Mouse (Mus musculus) inflammation-experienced regulatory T-cells, adult 6 months (primary cell): ENCODE data around the gene Ripor2. TPM values are rescaled to one million over a fixed set of nuclear protein-coding genes. Genes with fewer than 3 reads are reported as not detected.

Experiments used
- ATAC-seq: one replicate; pipeline ENCODE4 v1.8.0; 2017
- polyA plus RNA-seq, 3 experiments: library from polyadenylated mRNA; unstranded; fragments of 100-300 nt; shearing (Covaris generic); gene quantifications; one replicate each; pipeline ENCODE4 v1.2.1; 2017

Ripor2 gene
- polyA plus RNA-seq, 3 experiments from 2014 or later: 199 to 236 (median 232) TPM

DNA sequence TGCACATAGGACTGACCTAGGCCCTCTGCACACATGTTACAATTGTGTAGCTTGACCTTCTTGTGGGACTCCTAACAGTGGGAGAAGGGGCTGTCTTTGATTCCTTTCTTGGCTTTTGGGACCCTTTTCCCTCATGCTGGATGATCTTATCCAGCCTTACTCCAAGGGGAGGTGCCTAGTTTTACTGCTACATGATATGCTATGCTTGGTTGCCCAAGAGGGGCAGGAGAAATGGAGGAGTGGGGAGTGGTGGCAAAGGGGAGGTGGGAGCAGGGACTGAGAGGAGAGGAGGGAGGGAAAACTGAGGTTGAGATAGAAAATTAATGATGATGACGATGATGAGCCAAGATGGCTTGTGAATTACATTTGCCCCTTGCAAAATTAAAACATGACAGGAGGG is 37.7 kb downstream of the Ripor2 start:
- no peak for ATAC-seq

DNA sequence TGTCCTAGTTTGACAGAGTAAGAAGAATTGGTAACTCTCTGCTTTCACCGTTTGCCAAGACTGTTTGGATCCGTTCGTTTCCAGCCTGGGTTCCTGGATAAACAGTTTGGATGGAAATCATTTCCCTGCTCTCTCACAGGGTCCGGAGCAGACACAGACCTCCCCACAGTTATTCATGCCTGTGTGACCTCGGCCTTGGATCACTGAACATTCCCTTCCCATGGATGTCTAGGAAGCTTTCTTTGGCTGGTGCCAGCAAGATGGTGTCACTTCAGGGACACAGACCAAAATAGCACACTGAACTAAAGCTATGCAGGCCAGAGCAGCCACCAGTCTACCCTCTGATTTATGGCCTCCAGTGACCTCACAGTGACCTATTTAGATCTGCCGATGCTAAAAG is 38.5 kb downstream of the Ripor2 start:
- no peak for ATAC-seq

DNA sequence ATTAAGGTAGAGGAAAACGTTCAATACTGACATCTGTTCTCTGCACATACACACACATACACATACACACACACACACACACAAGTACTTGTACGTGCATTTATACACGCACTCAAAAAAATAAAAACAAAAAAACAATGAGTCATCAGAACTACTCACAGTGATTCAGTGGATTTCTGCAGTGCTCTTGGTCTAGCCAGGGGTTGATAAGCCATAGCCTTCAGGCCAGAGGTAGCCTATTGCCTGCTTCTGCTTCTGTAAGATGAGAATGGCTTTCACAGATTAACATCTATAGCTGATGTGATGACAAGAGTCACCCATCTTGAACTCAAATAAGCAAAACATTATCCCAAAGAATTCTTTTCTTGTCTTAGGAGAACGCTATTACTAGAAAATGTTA is 41.6 kb downstream of the Ripor2 start:
- ATAC-seq: no peak

DNA sequence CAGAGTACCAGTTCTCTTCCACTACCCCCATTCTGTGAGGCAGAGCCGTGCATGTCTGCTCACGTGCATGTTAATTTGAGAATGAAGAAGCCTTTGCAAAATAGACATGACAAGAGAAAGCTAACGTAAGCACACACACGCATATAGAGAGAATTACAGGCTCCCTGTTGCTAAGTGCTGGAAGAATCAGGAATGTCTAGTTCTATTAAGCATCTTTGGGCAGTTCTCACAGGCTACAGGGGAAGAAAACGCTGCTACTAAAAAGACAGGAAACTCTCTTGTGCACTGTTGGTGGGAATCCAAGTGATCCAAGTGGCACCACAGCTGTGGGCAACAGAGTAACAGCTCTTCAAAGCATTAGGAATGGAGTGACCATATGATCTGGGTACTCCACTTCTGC is 43.1 kb downstream of the Ripor2 start:
- ATAC-seq: no peak

DNA sequence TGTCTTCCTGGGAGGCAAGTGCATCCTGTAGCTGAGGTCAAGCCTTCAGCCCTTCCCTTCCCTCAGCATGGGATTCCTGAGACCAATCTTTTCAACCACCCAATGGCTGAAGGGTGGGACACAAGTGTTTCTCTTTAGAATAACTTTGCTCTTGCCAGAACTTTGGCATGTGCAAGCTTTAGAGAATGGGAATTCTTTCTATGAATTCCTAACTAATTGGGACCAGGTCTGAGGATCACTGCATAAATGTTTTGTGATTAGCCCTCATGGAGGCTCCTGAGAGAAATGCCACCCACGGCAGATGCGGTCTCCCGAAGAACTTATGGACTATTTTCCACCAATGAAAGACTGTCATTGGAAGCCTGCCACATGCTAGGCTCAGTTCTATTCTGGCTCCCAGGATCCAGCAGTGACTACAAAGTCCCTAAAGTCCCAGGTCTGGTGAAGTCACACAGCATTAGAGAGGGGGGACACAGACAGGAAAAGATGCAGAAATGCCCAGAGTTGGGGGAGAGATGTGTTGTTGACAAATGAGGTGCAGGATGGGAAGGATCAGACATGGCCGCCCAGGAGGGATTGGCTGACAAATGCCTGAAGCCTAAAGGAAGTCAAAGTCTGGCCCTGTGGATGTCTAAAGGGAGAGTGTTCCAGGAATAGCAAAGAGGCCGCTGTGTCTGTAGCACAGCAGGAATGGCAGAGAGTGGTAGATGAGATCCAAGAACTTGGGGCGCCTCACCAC is 44.9 kb downstream of the Ripor2 start:
- no peak for ATAC-seq

DNA sequence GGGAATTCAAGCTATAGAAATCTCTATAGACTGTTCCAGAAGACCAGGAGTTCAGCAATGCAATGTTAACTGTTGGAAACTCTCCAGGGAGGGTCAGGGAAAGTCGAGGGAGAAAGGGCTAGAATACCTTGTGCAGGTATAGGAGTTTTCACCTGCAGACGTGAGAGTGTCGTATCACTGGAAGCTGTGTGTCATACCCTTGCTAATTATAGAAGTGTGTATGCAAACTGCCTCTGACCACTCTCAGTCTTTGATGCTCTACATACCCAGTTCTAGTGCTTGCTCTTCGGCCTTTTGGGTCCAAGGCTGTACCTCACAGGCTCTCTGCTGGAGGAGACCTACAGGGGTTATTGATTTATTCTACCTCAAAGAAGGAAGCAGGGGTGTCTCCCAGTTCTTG is 46.2 kb downstream of the Ripor2 start:
- ATAC-seq: no peak

DNA sequence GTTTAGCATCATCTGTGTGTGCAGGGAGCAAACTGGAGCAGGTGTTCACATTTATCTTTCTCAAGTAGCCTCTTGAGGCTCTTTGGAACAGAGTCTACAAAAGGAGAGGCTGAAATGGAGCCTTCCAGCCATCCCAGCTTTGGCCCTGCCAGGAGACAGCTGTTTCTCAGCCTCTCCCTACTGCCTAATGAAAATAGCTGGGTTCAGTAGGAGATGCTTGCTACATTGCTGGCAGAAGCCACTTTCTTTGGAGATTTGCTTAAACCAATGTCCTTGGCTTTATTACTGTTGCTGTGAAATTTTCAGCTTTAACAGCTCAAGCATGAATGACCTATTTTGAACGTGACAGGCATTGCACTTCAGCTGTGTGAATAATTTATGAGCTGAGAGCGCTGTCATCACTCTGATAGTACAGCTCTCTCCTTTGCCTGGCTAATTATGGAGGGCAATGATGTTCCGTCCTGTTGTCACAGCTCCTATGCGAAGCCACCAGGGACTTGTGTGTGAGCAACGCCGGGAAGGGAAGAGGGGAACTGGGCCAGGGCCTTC is 47.2 kb downstream of the Ripor2 start:
- no peak for ATAC-seq

DNA sequence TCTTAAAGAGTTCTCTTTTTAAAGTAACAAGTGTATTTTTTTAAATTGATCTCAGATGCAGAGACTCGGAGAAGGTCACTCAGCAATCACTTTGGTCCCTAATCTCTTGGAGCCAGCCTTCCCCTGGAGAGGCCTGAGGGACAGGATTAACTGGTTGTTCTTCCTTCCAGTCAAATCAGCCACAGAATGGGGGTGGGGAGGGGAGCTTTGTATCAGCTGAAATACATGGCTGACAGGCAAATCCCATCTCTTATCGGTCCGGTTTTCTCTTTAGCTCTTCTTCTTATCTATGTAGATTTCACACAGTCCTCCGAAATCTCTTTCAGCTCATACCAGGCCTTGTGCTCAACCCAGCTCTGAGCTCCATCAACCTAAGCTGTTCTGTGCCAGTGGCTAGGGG is 48.4 kb downstream of the Ripor2 start:
- no peak for ATAC-seq

DNA sequence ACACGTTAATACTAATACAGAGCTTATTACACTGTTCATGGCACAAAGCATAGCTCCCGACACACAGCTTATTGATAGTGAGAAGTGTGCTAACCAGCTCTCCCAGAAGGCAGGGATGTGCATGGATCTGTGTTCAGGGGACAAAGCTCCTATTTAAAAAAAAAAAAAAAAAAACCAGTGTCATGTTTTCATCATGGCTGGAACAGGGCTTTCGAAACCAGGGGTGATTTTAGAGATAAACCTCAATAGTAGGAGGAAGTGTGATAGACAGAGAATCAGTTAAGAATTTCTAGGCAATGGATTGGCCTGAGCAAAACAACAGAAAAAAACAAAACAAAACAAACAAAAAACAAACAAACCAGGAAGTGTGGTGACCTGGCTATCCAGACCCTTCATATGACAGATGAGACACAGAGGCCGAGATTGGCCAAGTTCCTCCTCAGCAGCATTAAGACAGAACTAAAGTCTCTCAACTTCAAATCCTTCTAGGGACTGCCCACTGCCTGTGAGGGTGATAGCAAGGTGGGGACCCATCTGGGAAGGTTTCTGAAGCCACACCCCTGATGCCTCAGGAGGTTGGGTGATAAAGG is 51.1 kb downstream of the Ripor2 start:
- ATAC-seq: no peak

DNA sequence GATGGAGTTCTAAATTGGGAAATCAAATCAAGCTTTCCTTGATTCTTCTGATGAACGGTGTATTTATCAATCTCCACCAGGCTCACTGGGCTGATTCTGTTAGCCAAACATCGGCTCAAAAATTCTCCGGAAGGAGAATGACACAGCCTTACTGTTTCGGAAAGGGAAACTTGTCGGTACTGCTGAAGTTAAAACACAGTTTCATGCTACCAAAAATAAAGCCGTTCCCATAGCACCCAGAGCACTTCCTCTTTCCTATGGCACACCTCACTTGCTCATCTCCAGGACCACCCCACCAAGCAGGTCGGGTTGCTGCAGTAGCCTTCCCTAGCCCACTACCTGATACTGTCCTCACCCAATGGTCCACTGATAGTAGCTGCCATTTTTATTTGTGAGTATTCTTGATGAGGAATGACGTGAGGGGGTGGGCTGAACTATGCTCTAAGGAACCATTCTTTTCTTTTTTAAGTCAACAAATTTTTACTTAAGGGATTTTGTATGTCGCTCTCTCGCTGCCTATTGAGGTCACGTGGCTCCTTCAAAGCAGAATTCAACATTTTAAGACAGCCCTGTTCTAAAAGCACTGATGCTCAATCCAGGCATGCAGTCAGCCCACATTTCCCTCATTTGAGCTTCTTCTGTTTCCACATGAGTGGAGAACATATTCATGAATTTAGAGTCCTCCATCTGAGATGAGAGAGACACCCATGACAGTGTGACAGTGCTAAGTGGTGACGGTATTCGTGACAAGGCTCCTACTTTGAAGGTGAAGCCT is 52.5 kb downstream of the Ripor2 start:
- ATAC-seq: peak; percentile 35

DNA sequence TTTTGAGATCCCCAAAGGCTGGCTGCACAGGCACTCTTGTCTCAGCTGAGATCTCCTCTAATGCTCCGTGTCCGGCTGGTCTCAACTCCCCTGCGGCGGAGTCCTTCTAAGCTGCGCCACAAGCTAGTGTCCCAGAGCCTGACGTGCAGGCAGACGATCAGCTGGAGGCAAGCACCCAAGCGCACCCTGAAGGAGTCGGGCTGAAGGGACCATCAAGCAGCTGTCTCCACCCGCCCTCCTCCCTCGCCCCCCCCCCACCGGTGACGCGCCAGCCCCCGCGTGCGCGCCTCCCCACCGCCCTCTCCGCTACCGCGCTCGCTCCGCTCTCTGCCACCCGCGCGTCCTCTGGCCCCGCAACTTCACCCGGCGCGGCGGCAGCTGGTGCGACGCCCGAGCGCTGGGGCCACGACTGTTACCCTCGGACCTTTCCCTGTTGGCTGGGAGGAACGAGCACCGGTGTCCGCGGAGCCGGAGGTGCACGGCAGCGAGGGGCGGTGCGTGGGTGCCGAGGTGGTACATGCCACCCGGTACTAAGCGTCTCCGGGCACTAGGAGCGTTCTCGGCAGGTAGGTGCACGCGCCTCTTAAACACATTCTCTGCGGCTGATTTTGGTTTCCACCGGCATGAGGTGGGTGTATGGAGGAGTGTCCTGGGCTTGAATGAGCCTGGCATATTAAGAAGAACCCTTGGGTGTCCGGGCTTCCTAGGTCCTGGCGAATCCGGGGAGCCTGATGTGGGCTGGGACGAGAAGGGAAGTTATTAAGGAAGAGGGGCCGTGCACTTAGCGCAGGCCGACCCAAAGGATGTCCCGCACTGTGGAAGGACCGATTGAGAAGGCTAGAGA is 56.6 kb downstream of the Ripor2 start:
- ATAC-seq: peak; percentile 39

DNA sequence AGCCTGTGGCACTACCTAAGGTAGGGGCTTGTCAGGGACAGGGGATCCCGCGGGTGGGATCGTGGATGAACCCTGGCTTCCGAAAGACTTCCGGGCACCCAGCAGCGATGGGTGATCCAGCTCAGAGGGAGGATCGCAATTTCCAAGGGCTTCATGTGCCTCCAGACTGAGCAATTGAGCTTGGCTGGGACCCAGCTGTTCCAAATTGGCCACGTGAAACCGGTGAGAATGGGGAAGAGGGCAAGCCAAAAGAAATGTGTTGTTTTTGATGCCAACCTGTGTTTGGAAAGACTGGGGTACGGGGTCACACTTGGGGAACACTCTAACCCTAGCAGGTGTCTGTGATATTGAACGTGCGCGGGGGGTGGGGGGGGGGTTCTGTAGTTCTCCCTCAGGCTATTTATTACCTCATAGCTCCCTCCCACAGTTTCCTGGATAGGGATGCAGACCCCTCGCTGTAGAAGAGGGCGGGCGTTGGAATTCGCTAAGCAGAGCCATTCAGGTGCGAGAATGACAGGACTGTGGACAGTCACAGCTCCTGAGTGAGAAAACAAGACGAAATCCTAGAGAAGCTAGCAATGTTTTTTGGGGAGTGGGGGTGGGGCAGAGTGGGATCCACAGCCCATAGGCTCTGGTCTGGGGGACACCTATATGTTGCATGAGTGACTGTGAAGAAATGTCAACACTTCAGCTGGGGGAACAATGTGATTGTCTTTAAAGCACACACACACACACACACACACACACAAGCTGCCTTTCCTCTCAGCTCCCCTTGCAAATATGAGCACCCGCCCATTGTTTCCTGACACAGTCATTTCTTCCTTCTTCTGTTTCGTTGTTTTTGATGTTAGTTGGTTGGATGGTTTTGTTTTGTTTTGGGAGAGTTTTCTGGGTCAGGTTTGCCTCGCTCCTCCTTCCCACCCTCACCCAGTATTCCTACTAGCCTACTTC is 57.5 kb downstream of the Ripor2 start:
- ATAC-seq: peak; percentile 68

DNA sequence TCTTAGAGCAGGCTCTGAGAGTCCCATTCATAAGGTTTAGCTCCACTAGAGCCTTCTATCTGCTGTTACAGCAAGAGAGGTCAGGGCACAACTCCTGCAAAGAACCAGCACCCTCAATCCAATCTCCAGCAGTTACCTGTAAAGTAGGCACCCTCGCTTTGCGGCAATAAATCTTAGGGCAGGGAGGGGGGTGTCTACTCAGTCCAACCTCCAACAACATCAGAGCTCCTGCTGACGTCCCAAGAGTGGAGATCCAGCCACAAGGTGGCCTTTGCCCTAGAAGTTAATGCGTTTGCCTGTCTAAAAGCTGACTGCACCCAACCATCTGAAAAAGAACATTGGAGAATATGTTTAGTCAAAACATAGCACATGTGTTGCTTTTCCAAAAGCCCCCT is 58.2 kb downstream of the Ripor2 start:
- ATAC-seq: peak; percentile 19

DNA sequence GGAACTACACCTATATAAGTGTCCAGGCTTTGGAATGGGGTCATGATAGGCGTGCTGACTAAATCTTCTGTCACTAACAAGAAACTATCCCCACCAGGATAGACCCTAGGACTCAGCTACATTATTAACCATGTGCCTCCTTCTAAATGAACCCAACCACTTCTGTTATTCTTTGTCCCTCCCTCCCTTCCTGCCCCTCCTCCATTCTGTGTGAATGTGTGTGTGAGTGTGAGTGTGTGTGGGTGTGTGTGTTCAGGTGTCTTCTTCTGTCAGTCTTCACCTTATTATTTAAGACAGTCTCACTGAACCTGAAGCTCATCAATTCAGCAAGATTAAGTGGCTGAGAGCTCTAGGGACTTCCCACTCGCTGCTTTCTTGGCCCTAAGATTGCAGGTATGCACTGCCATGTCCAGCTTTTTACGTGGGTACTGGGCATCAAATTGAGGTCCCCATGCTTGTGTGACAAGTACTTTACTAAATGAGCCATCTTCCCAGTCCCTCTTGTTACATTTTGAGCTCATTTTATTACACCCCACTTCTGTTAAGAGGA is 58.9 kb downstream of the Ripor2 start:
- ATAC-seq: peak; percentile 11

DNA sequence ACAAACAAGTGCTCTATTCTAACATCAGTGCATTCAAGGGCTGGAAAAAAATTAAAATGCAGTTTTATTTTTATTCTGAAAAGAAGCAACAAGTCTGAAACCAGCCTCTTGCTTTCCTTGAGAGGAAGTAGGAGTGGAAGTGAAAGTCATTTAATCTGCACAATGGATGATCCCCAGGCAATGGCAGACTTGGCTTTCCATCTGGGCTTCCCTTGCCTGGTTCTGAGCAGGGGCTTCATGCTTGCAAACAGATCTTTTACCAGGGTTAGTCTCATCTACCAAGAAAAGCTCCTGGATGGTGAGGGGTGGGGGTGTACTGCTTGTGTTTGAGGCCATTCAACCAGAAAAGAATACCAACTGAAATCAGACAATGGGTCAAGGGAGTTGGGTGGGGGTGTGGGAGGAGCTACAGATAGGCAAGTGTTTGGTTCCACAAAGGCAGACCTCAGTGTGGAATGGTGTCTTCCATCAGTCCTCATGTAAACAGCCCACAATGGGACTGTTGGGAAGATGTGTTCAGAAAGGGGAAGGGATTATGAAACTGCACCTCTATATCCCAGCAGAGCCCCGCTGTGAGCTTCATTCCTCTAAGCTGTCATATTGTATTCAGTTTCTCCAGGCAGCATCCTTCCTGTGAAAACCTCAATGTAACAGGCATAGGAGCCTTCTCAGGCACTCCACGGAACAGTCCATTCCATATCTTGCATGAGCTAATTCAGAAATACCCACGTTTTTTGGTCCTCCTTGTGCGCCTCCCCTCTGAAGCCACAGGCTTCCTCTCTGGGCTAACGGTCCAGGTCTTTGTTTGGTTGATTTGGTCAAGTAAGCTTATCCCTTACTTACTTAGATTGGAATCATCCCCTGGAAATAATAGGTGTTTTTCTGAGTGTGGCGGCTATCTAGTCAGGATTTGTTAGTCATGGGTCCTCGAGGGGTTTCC is 59.8 kb downstream of the Ripor2 start:
- ATAC-seq: no peak

DNA sequence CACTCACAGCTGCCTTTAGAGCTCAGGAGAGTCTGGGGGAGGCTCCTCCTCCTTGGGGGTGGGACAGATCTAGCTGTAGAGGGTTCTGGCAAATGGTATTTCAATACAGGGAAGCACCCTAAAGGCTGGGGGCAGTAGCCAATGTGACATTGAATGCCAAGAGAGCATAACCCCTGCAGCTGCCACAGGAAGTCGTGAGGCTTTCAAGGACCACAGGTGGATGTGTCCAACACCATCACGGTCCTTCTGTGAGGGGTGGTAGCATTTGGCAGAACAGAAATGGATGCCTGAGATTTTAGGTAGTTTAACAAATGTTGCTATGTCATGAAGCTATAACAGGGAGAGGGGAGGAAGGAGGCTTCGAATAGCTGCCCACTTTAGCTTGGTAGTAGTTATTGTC is 63.2 kb downstream of the Ripor2 start:
- no peak for ATAC-seq

DNA sequence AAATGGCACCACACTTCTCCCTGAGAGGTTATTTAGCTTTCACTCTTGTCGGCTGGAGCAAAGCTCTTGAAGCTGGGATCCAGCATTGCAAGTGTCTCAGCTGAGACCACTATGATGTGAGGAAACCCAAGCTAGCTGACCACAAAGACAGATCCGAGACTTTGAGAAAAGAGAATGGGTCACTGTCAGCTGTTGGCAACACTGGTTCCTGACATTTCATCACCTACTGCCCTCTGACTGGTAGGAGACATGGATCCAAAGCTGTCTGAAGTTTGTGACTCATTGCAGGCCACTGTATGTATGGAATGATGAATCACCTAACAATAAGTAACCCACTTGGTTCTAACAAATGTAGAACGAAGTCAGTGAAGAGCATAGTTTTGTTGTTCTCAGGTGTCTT is 64.3 kb downstream of the Ripor2 start:
- ATAC-seq: no peak

DNA sequence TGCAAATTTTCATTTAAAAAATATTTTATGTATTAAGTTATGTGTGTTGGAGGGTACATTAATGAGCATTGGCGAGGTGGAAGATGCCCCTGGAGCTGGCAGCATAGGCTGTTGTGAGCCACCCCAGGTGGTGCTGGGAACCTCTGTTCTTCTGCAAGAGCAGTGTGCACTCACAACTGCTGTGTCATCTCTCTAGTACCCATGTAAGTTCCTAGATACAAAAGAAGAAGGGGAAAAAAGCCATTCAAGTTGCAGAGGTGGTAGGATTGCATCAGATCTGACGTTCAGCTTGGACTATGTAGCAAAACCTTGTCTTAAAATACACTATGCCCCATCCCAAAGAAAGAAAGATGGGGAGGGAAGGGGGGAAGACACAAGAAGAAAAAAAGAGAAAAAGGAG is 65.5 kb downstream of the Ripor2 start:
- ATAC-seq: no peak

DNA sequence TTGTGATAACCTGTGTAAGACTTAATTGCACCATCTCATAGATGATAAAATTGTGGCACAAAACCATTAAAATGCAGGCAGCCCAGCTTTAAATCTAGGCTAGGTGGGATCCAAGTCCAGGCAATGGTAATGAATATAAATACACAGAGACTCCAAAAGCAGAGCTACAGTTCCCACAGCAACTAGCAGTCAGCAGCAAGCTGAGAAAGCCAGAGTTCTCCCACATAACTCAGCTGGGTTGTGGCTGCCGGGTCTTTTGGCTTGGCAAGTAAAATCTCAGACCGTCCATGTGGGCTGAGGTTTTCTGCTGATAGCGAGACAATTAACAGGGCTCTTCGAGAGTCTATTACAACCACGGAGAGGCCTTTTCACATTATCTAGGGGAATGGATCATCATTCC is 66.0 kb downstream of the Ripor2 start:
- no peak for ATAC-seq

DNA sequence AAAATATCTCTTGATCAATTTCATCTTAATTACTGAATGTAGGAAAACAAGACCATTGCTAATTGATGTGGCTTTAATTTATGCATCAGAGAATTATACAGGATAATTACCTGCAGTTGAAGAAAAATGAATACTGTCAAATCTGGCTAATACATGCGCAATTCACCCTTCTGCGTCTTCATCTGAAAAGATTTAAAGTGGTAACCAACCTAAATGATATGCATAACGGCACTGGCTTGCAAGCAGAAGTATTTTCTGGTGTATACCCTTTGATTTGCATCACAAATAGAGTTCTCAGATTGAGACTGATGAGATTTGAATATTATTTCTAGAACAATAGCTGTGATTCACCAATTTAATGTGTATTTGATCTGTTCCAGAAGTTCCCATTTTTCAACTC is 66.7 kb downstream of the Ripor2 start:
- ATAC-seq: no peak
